Mouse (Mus musculus) embryonic fibroblast, embryonic 13.5 days (primary cell): Measurements from ENCODE around the gene Sec23a. TPM values are rescaled to one million over a fixed set of nuclear protein-coding genes. Genes with fewer than 3 reads are reported as not detected.
"Not testable (repeated sequence)": the region's sequence is repeated elsewhere in the genome, so short reads cannot be mapped to it uniquely, and the experiment has no call there.

Experiments used
- H3K27ac ChIP-seq: 2 replicates; pipeline ENCODE4 v1.5.1; 2012; ENCODE audit warnings: low read length, control low read depth, inconsistent platforms; ENCODE audit not compliant: insufficient read depth
- H3K4me1 ChIP-seq: 2 replicates; pipeline ENCODE4 v1.6.1; 2011; ENCODE audit warnings: low read length; ENCODE audit not compliant: control insufficient read depth, insufficient read depth
- H3K4me3 ChIP-seq: 2 replicates; pipeline ENCODE4 v1.5.1; 2011; ENCODE audit warnings: mild to moderate bottlenecking, control low read depth, low read length; ENCODE audit not compliant: insufficient read depth
- CTCF ChIP-seq: IDR thresholded peaks from 2 replicates; pipeline ENCODE4 v1.5.1; 2011; ENCODE audit warnings: mild to moderate bottlenecking, control low read depth, low read length, moderate library complexity, borderline replicate concordance; ENCODE audit not compliant: insufficient read depth
- POLR2A ChIP-seq: IDR thresholded peaks from 2 replicates; pipeline ENCODE4 v1.6.1; 2011; ENCODE audit warnings: low read depth, mild to moderate bottlenecking, control low read depth, low read length, moderate library complexity
- polyA plus RNA-seq: library from polyadenylated mRNA; stranded (reverse); fragments of >200 nt; gene quantifications from 2 replicates; pipeline ENCODE4 v1.2.4, GENCODE M21; 2011; ENCODE audit warnings: low read depth; ENCODE audit not compliant: missing spikeins, insufficient read length

Sec23a gene
- polyA plus RNA-seq, 1 experiment = 165 TPM

DNA sequence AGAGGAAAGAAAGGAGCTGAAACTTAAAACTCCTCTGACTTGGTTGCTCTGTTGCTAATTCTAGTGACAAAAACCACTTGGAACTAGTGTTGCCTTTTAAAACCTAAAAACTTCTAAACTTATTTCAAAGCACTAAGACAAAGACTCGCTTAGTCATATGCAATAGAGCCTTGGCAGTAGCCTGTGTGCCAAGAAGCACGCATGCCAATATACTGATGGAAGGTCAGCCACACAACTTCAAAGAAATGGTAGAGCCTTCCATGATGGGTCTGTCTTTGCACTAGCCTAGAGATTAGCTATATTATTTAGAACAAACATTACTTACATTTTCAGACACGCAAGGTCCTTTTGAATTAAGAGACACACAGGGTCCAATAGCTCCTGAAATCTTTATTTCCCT is 26.1 kb downstream of the Sec23a start:
- TF ChIP-seq CTCF = no peak
- no peak for TF ChIP-seq POLR2A
- no peak overlapping the region for H3K4me3 ChIP-seq
- no peaks in the 10 kb centered on the region for H3K4me1 ChIP-seq
- H3K27ac ChIP-seq = no peak overlapping the region

DNA sequence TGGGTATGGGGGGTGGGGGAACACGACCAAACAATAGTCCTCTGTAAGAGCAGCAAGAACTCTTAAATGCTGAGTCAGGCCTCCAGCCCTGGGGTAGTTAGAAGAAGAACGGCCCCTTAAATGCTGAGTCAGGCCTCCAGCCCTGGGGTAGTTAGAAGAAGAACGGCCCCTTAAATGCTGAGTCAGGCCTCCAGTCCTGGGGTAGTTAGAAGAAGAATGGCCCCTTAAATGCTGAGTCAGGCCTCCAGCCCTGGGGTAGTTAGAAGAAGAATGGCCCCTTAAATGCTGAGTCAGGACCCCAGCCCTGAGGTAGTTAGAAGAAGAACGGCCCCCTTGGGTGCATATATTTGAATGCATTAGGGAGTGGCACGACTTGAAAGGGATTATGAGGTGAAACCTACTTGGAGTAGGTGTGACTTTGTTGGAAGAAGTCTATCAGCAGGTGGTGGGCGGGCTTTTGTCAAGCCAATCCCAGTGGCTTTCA is 30.6 kb downstream of the Sec23a start:
- H3K4me1 ChIP-seq, H3K27ac ChIP-seq: not testable (repeated sequence)

GRCm38 (mm10) chr12:58976966-58977365 is 34.9 kb downstream of the Sec23a start:
- no peaks in the 10 kb centered on the region for H3K4me1 ChIP-seq
- TF ChIP-seq POLR2A (no peak), CTCF (no peak)
- H3K27ac ChIP-seq = no peak overlapping the region
- H3K4me3 ChIP-seq = no peak overlapping the region

More for the DNA sequence above, 30.6 kb downstream of the Sec23a start:
- H3K4me3 ChIP-seq = not testable (repeated sequence)

GRCm38 (mm10) chr12:58964583-58964982 is 47.2 kb downstream of the Sec23a start:
- Histone ChIP-seq H3K27ac (no peak overlapping the region), H3K4me3 (no peak overlapping the region), H3K4me1 (no peaks in the 10 kb centered on the region)
- TF ChIP-seq POLR2A = no peak
- peak; percentile 46; the same call in 1 of the 2 replicates for TF ChIP-seq CTCF

DNA sequence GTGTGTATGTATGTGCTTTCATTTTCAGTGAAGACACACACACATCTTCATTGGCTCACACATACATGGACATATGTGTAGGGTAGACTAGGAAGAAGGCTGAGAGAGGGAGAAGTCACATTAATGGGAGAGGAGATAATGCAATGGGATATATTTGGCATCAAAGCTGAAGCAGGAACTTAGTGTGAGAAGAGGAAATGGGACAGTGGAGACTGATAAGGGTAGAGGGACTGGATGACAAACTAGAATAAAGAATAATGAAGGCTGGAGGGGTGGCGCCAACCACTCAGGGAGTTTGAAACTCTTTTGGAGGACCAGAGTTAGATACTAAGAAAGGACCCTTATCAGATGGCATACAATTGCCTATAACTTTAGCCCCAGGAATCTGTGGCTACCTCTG is 51.0 kb downstream of the Sec23a start:
- TF ChIP-seq CTCF (no peak), POLR2A (no peak)

DNA sequence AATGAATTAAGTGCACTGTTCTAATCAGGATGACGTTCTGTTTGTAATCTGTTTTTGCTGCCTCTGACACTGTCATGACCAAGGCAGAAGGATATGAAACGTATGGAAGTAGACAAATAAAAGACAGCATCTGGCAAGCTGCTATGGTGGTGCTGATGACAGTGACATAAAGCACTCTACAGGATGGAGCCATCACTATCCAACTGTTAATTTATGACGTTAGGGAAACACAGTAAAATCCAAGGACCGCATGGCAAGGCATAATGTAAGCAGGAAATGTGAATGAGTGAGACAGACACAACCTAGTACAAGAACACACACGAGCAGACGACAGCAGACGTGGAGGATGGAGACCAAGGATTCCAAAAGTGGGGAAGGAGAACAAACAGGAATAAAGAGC is 55.2 kb downstream of the Sec23a start:
- Histone ChIP-seq H3K4me1 (no peaks in the 10 kb centered on the region), H3K4me3 (no peak overlapping the region), H3K27ac (no peak overlapping the region)
- TF ChIP-seq CTCF (no peak), POLR2A (no peak)

More for the DNA sequence above, 51.0 kb downstream of the Sec23a start:
- no peak overlapping the region for H3K27ac ChIP-seq
- no peaks in the 10 kb centered on the region for H3K4me1 ChIP-seq
- H3K4me3 ChIP-seq = no peak overlapping the region

GRCm38 (mm10) chr12:58956162-58956561 is 55.7 kb downstream of the Sec23a start:
- Histone ChIP-seq H3K4me3 (no peak overlapping the region), H3K27ac (no peak overlapping the region), H3K4me1 (no peaks in the 10 kb centered on the region)
- TF ChIP-seq CTCF (no peak), POLR2A (no peak)

- H3K4me3 ChIP-seq = no peak overlapping the region
- H3K27ac ChIP-seq = no peak overlapping the region
- TF ChIP-seq POLR2A (no peak), CTCF (no peak)
- no peaks in the 10 kb centered on the region for H3K4me1 ChIP-seq
Observed at GRCm38 (mm10) chr12:58947879-58948278, 63.9 kb downstream of the Sec23a start.

GRCm38 (mm10) chr12:58947231-58947630 is 64.6 kb downstream of the Sec23a start:
- Histone ChIP-seq H3K4me3 (no peak overlapping the region), H3K4me1 (no peaks in the 10 kb centered on the region), H3K27ac (no peak overlapping the region)
- TF ChIP-seq CTCF (peak; percentile 59), POLR2A (no peak)

DNA sequence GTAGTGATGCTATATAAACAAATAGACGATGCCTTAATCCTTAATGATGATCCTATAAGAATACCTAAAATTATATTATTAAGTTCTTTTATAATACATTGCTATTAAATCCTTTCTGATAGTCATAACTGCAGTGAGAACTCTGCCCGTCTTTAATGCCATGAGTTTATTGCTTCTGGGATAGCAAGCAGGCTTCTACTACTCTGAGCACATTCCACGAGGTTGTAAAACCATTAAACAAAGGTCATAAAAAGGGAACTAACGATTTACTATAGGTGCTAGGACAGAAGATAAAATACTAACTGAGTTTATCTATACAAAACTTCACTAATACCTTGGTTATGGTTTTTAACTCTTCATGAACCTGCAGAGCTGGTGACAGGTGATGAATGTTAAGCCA is 69.3 kb downstream of the Sec23a start:
- H3K27ac ChIP-seq = no peak overlapping the region
- H3K4me3 ChIP-seq = no peak overlapping the region
- no peak for TF ChIP-seq POLR2A
- TF ChIP-seq CTCF = no peak
- no peaks in the 10 kb centered on the region for H3K4me1 ChIP-seq

- TF ChIP-seq CTCF (no peak), POLR2A (no peak)
- Histone ChIP-seq H3K4me1 (no peaks in the 10 kb centered on the region), H3K27ac (no peak overlapping the region), H3K4me3 (no peak overlapping the region)
Observed at GRCm38 (mm10) chr12:58934580-58934979, 77.2 kb downstream of the Sec23a start.

- Histone ChIP-seq H3K27ac (no peak overlapping the region), H3K4me1 (no peaks in the 10 kb centered on the region), H3K4me3 (no peak overlapping the region)
- TF ChIP-seq CTCF (no peak), POLR2A (no peak)
Observed at GRCm38 (mm10) chr12:58924996-58925395, 86.8 kb downstream of the Sec23a start.
